Mouse (Mus musculus) embryonic facial prominence, embryonic 13.5 days (tissue): ENCODE measurements around the gene Klf2. TPM values are rescaled to one million over a fixed set of nuclear protein-coding genes. Genes with fewer than 3 reads are reported as not detected.

Source experiments
- ATAC-seq: fragments of 200-750 bp; cut with Nextera tagmentation; 2 replicates; pipeline ENCODE4 v1.8.0; 2017; ENCODE audit warnings: low read depth; ENCODE audit not compliant: insufficient number of reproducible peaks, insufficient read depth, low FRiP score, low TSS enrichment
- H3K27ac ChIP-seq: fragments of 300-500 bp; sonication (generic); 2 replicates; pipeline ENCODE4 v1.5.1; 2015; ENCODE audit warnings: moderate library complexity, mild to moderate bottlenecking, inconsistent platforms
- H3K27me3 ChIP-seq: fragments of 300-500 bp; sonication (generic); 2 replicates; pipeline ENCODE4 v1.6.1; 2015; ENCODE audit warnings: mild to moderate bottlenecking, inconsistent platforms
- H3K36me3 ChIP-seq: fragments of 300-500 bp; sonication (generic); 2 replicates; pipeline ENCODE4 v1.6.1; 2015; ENCODE audit warnings: mild to moderate bottlenecking, inconsistent platforms
- H3K4me1 ChIP-seq: fragments of 300-500 bp; sonication (generic); 2 replicates; pipeline ENCODE4 v1.6.1; 2015; ENCODE audit warnings: inconsistent platforms
- H3K4me2 ChIP-seq: fragments of 300-500 bp; sonication (generic); 2 replicates; pipeline ENCODE4 v1.6.1; 2015; ENCODE audit warnings: moderate library complexity, mild to moderate bottlenecking, inconsistent platforms
- H3K4me3 ChIP-seq: fragments of 300-500 bp; sonication (generic); 2 replicates; pipeline ENCODE4 v1.5.1; 2015; ENCODE audit warnings: mild to moderate bottlenecking, inconsistent platforms
- H3K9ac ChIP-seq: fragments of 300-500 bp; sonication (generic); 2 replicates; pipeline ENCODE4 v1.6.1; 2015; ENCODE audit warnings: mild to moderate bottlenecking, inconsistent platforms
- H3K9me3 ChIP-seq: fragments of 300-500 bp; sonication (generic); 2 replicates; pipeline ENCODE4 v1.6.1; 2016; ENCODE audit warnings: inconsistent platforms
- WGBS: fragments of 180-500 bp; shearing (Covaris S2); methylation state at CpG from one replicate; pipeline ENCODE4 v1.1.7; 2015; ENCODE audit warnings: mixed read lengths; 5-methylcytosine and 5-hydroxymethylcytosine counted together
- polyA plus RNA-seq: library from polyadenylated mRNA; unstranded; fragments of >200 nt; fragmentation: Nextera tagmentation; extraction: Ambion mirVana; gene quantifications from 2 replicates; pipeline ENCODE4 v1.2.1, GENCODE M21; 2015

Gene Klf2
- polyA plus RNA-seq, 1 experiment from 2014 or later: 5.8 TPM

DNA sequence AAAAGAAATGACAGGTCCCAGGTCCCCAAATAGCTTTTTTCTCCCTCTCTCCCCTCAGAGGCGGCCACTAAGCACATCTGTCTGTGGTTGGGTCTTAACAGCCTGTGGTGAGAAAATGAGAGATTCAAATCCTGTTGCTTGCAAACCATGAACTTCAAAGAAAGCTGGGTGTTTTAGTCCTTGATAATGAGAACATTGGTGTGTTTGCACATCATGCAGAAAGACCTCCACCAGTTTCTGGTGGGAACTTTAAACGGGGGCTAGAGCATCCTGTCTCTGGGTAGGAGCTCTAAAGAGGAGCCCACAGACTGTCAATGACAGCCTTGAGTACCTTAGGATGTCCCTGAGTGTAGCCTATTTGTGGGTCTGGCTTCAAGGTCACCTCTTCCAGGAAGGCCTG is 27.7 kb upstream of the Klf2 start:
- Histone ChIP-seq H3K9me3 (no peaks in the 10 kb centered on the region), H3K9ac (no peak overlapping the region), H3K27me3 (no peaks in the 10 kb centered on the region), H3K4me1 (peaks cover 17% of the 10 kb centered on the region), H3K36me3 (no peaks in the 10 kb centered on the region), H3K4me2 (no peak overlapping the region), H3K27ac (no peak overlapping the region), H3K4me3 (no peak overlapping the region)
- no peak for ATAC-seq
- 78% methylated on average over 2 of the region's 2 CpGs for WGBS

GRCm38 (mm10) chr8:72293309-72293708 is 25.5 kb upstream of the Klf2 start:
- no peak for ATAC-seq
- no peaks in the 10 kb centered on the region for H3K27me3 ChIP-seq
- H3K4me2 ChIP-seq: no peak overlapping the region
- peaks cover 17% of the 10 kb centered on the region for H3K4me1 ChIP-seq
- H3K9ac ChIP-seq: no peak overlapping the region
- no peaks in the 10 kb centered on the region for H3K9me3 ChIP-seq
- H3K36me3 ChIP-seq: no peaks in the 10 kb centered on the region
- no peak overlapping the region for H3K27ac ChIP-seq
- H3K4me3 ChIP-seq: no peak overlapping the region

DNA sequence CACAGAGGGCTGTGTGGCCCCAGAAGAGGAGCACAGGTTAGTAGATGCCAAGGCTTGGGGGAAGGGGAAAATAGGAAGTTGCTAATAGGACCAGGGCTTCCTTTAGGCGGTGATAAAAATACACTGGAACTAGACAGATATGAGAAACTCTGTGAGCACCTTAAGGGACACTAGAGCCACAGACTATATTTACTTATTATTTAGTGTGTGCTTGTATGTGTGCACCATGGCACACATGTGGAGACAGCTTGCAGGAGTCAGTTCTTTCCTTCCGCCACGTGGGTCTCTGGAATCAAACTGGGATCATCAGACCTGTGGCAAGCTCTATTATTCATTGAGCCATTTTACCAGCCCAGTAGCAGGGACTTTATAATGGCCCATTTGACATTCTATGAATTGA is 23.7 kb upstream of the Klf2 start:
- H3K4me1 ChIP-seq: peaks cover 17% of the 10 kb centered on the region
- no peaks in the 10 kb centered on the region for H3K36me3 ChIP-seq
- 0 out of 2 replicates have a peak overlapping the region, but pooled peaks have one; percentile 32 for H3K9ac ChIP-seq
- H3K9me3 ChIP-seq: no peaks in the 10 kb centered on the region
- H3K4me3 ChIP-seq: no peak overlapping the region
- no peak overlapping the region for H3K4me2 ChIP-seq
- no peaks in the 10 kb centered on the region for H3K27me3 ChIP-seq
- H3K27ac ChIP-seq: peak overlapping the region; percentile 76
- ATAC-seq: no peak
- 64% methylated on average over 3 of the region's 3 CpGs for WGBS

- Histone ChIP-seq H3K4me2 (peak overlapping the region; percentile 18), H3K4me3 (no peak overlapping the region), H3K9ac (0 out of 2 replicates have a peak overlapping the region, but pooled peaks have one; percentile 32), H3K36me3 (no peaks in the 10 kb centered on the region), H3K9me3 (no peaks in the 10 kb centered on the region), H3K27ac (peak overlapping the region; percentile 76), H3K27me3 (no peaks in the 10 kb centered on the region), H3K4me1 (peaks cover 17% of the 10 kb centered on the region)
- peak; percentile 72 for ATAC-seq
- WGBS: 42% methylated on average over 8 of the region's 8 CpGs
These were observed 23.2 kb upstream of the Klf2 start for GRCm38 (mm10) chr8:72295679-72296078.

DNA sequence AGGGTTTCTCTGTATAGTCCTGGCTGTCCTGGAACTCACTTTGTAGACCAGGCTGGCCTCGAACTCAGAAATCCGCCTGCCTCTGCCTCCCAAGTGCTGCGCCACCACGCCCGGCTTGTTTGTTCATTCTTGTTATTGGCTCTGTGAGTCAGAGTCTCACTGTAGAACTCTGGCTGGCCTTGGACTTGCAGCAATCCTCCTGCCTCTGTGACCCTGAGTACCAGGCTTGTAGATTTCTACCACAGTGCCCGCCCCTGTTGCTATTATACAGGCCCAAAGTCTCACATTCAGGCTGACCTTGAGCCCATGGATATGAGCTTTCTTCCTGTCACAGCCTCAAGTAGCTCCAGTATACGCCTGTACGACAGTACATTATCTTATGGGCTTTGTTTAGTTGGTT is 22.3 kb upstream of the Klf2 start:
- Histone ChIP-seq H3K4me3 (no peak overlapping the region), H3K4me2 (no peak overlapping the region), H3K9ac (no peak overlapping the region), H3K36me3 (no peaks in the 10 kb centered on the region), H3K27ac (no peak overlapping the region), H3K9me3 (no peaks in the 10 kb centered on the region), H3K27me3 (no peaks in the 10 kb centered on the region), H3K4me1 (peaks cover 17% of the 10 kb centered on the region)
- WGBS: 93% methylated on average over 8 of the region's 8 CpGs
- no peak for ATAC-seq

GRCm38 (mm10) chr8:72298928-72299327 is 19.9 kb upstream of the Klf2 start:
- ATAC-seq: no peak
- H3K27ac ChIP-seq: no peak overlapping the region
- WGBS: 88% methylated on average over 1 of the region's 1 CpGs
- H3K27me3 ChIP-seq: no peaks in the 10 kb centered on the region
- peaks cover 26% of the 10 kb centered on the region for H3K4me1 ChIP-seq
- no peaks in the 10 kb centered on the region for H3K36me3 ChIP-seq
- no peak overlapping the region for H3K9ac ChIP-seq
- no peak overlapping the region for H3K4me3 ChIP-seq
- no peak overlapping the region for H3K4me2 ChIP-seq
- H3K9me3 ChIP-seq: no peaks in the 10 kb centered on the region

DNA sequence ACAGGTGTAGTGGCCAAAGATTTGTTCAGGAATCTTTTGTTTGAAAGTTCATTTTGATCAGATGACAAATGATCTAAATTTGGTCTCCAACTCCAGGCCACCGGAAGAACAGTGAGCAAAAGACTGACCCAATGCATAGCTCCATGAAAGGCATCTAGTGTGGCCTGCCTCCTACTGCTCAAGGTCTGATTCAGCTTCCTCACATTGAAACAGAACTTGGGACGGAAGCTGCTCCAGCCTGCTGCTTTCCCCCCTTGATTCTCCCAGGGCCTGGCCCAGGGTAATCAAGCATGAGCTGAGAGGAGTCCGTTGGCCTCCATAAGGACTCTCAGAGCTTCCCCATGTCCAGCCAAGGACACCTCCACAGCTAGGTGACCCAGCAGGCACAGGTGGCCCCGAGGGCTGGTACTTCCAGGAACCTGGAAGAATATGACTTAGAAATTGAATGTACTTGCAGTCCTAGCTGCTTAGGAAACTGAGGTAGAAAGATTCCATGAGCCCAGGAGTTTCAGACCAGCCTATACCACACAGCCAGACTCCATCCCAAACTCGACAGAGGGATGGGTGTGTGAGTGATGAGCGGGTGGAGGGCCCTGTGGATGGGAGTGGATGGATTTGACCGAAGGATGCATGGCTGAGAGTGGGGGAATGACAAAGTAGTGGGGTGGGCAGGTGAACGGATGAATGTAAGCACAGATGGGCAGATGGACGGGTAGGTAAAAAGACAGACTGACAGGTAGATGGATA is 18.0 kb upstream of the Klf2 start:
- H3K36me3 ChIP-seq: no peaks in the 10 kb centered on the region
- no peak overlapping the region for H3K4me3 ChIP-seq
- no peaks in the 10 kb centered on the region for H3K9me3 ChIP-seq
- 77% methylated on average over 9 of the region's 9 CpGs for WGBS
- H3K27ac ChIP-seq: no peak overlapping the region
- peaks cover 11% of the 10 kb centered on the region for H3K4me1 ChIP-seq
- no peak overlapping the region for H3K4me2 ChIP-seq
- ATAC-seq: no peak
- H3K27me3 ChIP-seq: no peaks in the 10 kb centered on the region
- H3K9ac ChIP-seq: no peak overlapping the region

- H3K9ac ChIP-seq: no peak overlapping the region
- no peak for ATAC-seq
- WGBS: 81% methylated on average over 5 of the region's 5 CpGs
- H3K4me2 ChIP-seq: no peak overlapping the region
- no peak overlapping the region for H3K27ac ChIP-seq
- peaks cover 8% of the 10 kb centered on the region for H3K4me1 ChIP-seq
- H3K27me3 ChIP-seq: no peaks in the 10 kb centered on the region
- H3K4me3 ChIP-seq: no peak overlapping the region
- no peaks in the 10 kb centered on the region for H3K36me3 ChIP-seq
- H3K9me3 ChIP-seq: no peaks in the 10 kb centered on the region
These were observed 17.3 kb upstream of the Klf2 start for GRCm38 (mm10) chr8:72301497-72301896.

GRCm38 (mm10) chr8:72302986-72303612 is 15.7 kb upstream of the Klf2 start:
- H3K27ac ChIP-seq: peak overlapping the region; percentile 82
- H3K9ac ChIP-seq: no peak overlapping the region
- WGBS: 56% methylated on average over 8 of the region's 8 CpGs
- 0 out of 2 replicates have a peak overlapping the region, but pooled peaks have one; percentile 7 for H3K4me2 ChIP-seq
- no peaks in the 10 kb centered on the region for H3K9me3 ChIP-seq
- H3K36me3 ChIP-seq: no peaks in the 10 kb centered on the region
- no peaks in the 10 kb centered on the region for H3K27me3 ChIP-seq
- peaks cover 8% of the 10 kb centered on the region for H3K4me1 ChIP-seq
- peak; percentile 56; the same call in 1 of the 2 replicates for ATAC-seq
- no peak overlapping the region for H3K4me3 ChIP-seq

DNA sequence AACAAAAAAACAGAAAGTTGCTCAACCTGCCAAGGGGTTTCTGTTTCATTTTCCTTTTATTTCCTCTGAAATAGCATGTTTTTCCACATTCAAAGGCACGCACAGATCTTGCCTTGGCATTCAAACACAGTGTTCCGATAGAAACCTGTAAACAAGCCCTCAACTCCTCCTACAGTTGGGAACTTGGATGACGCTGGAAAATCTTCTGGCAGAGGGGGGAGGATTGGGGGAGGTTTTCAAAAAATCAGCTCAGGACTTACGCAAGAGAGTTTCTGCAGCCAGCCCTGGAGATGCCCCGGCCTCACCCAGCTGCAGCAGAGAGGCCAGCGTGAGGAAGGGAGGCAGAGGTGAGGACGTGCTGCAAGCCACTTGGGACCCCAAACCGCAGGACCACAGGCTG is 15.2 kb upstream of the Klf2 start:
- Histone ChIP-seq H3K4me1 (peaks cover 8% of the 10 kb centered on the region), H3K9me3 (no peaks in the 10 kb centered on the region), H3K36me3 (no peaks in the 10 kb centered on the region), H3K27me3 (no peaks in the 10 kb centered on the region), H3K27ac (peak overlapping the region; percentile 82; the same call in 1 of the 2 replicates), H3K9ac (no peak overlapping the region), H3K4me3 (no peak overlapping the region), H3K4me2 (no peak overlapping the region)
- 54% methylated on average over 8 of the region's 8 CpGs for WGBS
- no peak for ATAC-seq

DNA sequence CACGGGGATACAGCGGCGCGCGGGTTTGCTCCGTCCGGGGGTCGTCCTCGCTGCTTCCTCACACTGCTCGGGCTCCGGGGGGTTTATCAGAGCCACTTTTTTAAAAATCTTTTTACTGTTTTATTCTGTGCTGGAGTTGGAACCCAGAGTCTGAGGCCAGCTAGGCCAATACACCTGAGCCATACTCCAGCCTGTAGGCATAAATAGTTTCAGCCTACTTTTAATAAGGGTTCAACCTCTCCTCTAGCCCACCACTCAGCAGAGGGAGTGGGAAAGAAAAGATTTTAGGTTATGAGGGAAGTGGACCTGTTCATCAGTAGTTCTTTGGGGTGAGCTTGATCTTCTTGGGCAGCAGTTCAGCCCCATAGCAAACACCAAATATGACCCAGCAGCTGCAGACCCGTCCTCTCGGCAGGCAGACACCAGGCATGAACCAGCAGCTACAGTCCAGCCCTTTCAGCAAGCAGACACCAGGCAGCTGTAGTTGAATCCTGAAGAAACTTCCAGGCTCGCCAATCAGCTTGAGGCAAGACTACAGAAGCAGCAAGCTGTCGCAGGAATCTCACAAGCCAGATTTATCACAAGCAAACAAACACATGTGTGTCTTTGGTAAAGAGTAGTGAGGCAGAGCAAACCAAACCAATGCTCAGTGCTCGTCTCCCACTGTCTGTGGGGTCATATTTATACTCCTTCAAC is 13.5 kb upstream of the Klf2 start, which contains the start of gene Gm10282:
TSS of gene Gm10282 (minus strand) at position 51 of the 696 bp plus-strand sequence.
- H3K9me3 ChIP-seq: no peaks in the 10 kb centered on the region

More for the DNA sequence above, 13.5 kb upstream of the Klf2 start, which contains the start of gene Gm10282:
- H3K36me3 ChIP-seq: no peaks in the 10 kb centered on the region
- WGBS: 74% methylated on average over 16 of the region's 16 CpGs
- no peak within 1 kb of the TSS for H3K27ac ChIP-seq
- H3K4me3 ChIP-seq: no peak within 1 kb of the TSS
- H3K4me2 ChIP-seq: no peak within 1 kb of the TSS
- ATAC-seq: no peak
- H3K4me1 ChIP-seq: peaks cover 8% of the 10 kb centered on the region
- no peak within 1 kb of the TSS for H3K9ac ChIP-seq
- no peaks in the 10 kb centered on the region for H3K27me3 ChIP-seq
